Mouse (Mus musculus): ENCODE data around the gene Klhl30. TPM values are rescaled to one million over a fixed set of nuclear protein-coding genes. Genes with fewer than 3 reads are reported as not detected.

Klhl30 gene
- polyA plus RNA-seq, 1 experiment from 2014 or later: 0.62 TPM

GRCm38 (mm10) chr1:91411631-91412285 lies 60.9 kb downstream of the Klhl30 start:
- Histone ChIP-seq H3K4me2 (replicated peaks; ENCODE audit: low read depth, low read length) (peak overlapping the region; percentile 94), H3K9me3 (ENCODE audit: low read length) (no peaks in the 10 kb centered on the region), H3K27ac (ENCODE audit: low read length) (no peak overlapping the region), H3K4me1 (ENCODE audit: insufficient read depth, low read depth, low read length) (peaks cover 20% of the 10 kb centered on the region; the same call in 1 of the 2 replicates), H3K27me3 (replicated peaks; ENCODE audit: insufficient read depth, low read length) (no peaks in the 10 kb centered on the region), H3K36me3 (ENCODE audit: insufficient read depth, low read length) (0 out of 2 replicates have a peak, but pooled peaks cover 5% of the 10 kb centered on the region), H3K4me3 (ENCODE audit: low read depth, low read length) (0 out of 2 replicates have a peak overlapping the region, but pooled peaks have one; percentile 64), H3K9ac (replicated peaks; ENCODE audit: low read depth) (no peak overlapping the region)
- no peak for DNase-seq (ENCODE audit: low spot score)
- TF ChIP-seq EP300 (IDR thresholded peaks at IDR 0.05) (no peak), CTCF (IDR thresholded peaks at IDR 0.05) (no peak)
- no peak for ATAC-seq
- 71% methylated on average over 8 of the region's 8 CpGs for WGBS

Other genes starting within 250 kb of the Klhl30 start
- gene Rbm44, start 205.9 kb upstream of the Klhl30 start, polyA plus RNA-seq (2015; fragmentation: Nextera tagmentation; extraction: Ambion mirVana): 0.08 and 0.50 TPM in 2 replicates
- 33.8 and 49.4 TPM in 2 replicates for gene Ramp1, start 171.2 kb upstream of the Klhl30 start, polyA plus RNA-seq (2015; fragmentation: Nextera tagmentation; extraction: Ambion mirVana)
- 55.5 and 58.3 TPM in 2 replicates for gene Ube2f, start 100.7 kb upstream of the Klhl30 start, polyA plus RNA-seq (2015; fragmentation: Nextera tagmentation; extraction: Ambion mirVana)
- 8.7 and 11.1 TPM in 2 replicates for gene Scly, start 52.7 kb upstream of the Klhl30 start, polyA plus RNA-seq (2015; fragmentation: Nextera tagmentation; extraction: Ambion mirVana)
- not detected in 2 replicates for gene Espnl, start 28.9 kb upstream of the Klhl30 start, polyA plus RNA-seq (2015; fragmentation: Nextera tagmentation; extraction: Ambion mirVana)
- gene Erfe, start 15.4 kb downstream of the Klhl30 start, polyA plus RNA-seq (2015; fragmentation: Nextera tagmentation; extraction: Ambion mirVana): 0.47 and 0.71 TPM in 2 replicates
- gene Ilkap, start 47.8 kb downstream of the Klhl30 start, polyA plus RNA-seq (2015; fragmentation: Nextera tagmentation; extraction: Ambion mirVana): 90.5 and 94.0 TPM in 2 replicates
- gene Hes6, start 63.0 kb downstream of the Klhl30 start, polyA plus RNA-seq (2015; fragmentation: Nextera tagmentation; extraction: Ambion mirVana): 63.7 and 75.1 TPM in 2 replicates
- 6.3 and 7.3 TPM in 2 replicates for gene Per2, start 108.3 kb downstream of the Klhl30 start, polyA plus RNA-seq (2015; fragmentation: Nextera tagmentation; extraction: Ambion mirVana)
- 11.0 and 11.2 TPM in 2 replicates for gene Traf3ip1, start 143.6 kb downstream of the Klhl30 start, polyA plus RNA-seq (2015; fragmentation: Nextera tagmentation; extraction: Ambion mirVana)
- 4.2 and 4.6 TPM in 2 replicates for gene Asb1, start 189.5 kb downstream of the Klhl30 start, polyA plus RNA-seq (2015; fragmentation: Nextera tagmentation; extraction: Ambion mirVana)

Data from lung, postnatal 0 days (tissue).